Mouse (Mus musculus): ENCODE measurements around the gene Arhgef2. TPM values are rescaled to one million over a fixed set of nuclear protein-coding genes. Genes with fewer than 3 reads are reported as not detected.

The Arhgef2 gene
- polyA plus RNA-seq, 1 experiment, result 164 TPM

- no peak for TF ChIP-seq POLR2A (IDR thresholded peaks at IDR 0.05; ENCODE audit: control insufficient read depth, extremely low read depth, insufficient read depth, low read length, poor library complexity)
- TF ChIP-seq CTCF (IDR thresholded peaks at IDR 0.05; ENCODE audit: borderline replicate concordance, control insufficient read depth, extremely low read depth, insufficient read depth, low read length, poor library complexity), result no peak
- Histone ChIP-seq H3K4me1 (replicated peaks; ENCODE audit: control insufficient read depth, insufficient read depth, low read length) (no peaks in the 10 kb centered on the region), H3K27me3 (ENCODE audit: control insufficient read depth, insufficient read depth, low read length) (no peaks in the 10 kb centered on the region), H3K27ac (ENCODE audit: control insufficient read depth, insufficient read depth, low read length) (no peak overlapping the region), H3K36me3 (ENCODE audit: control insufficient read depth, insufficient read depth, low read length) (peaks cover 89% of the 10 kb centered on the region), H3K4me3 (ENCODE audit: control insufficient read depth, insufficient read depth, low read length) (no peak overlapping the region)
- DNase-seq, result peak; percentile 68
- 70% methylated on average over 1 of the region's 1 CpGs for WGBS
These were observed 34.9 kb downstream of the Arhgef2 start for GRCm38 (mm10) chr3:88640676-88641075.

GRCm38 (mm10) chr3:88643078-88643477 is 37.3 kb downstream of the Arhgef2 start:
- Histone ChIP-seq H3K27me3 (ENCODE audit: control insufficient read depth, insufficient read depth, low read length) (no peaks in the 10 kb centered on the region), H3K36me3 (ENCODE audit: control insufficient read depth, insufficient read depth, low read length) (peaks cover 89% of the 10 kb centered on the region), H3K4me1 (replicated peaks; ENCODE audit: control insufficient read depth, insufficient read depth, low read length) (no peaks in the 10 kb centered on the region), H3K27ac (ENCODE audit: control insufficient read depth, insufficient read depth, low read length) (no peak overlapping the region), H3K4me3 (ENCODE audit: control insufficient read depth, insufficient read depth, low read length) (no peak overlapping the region)
- no peak for TF ChIP-seq POLR2A (IDR thresholded peaks at IDR 0.05; ENCODE audit: control insufficient read depth, extremely low read depth, insufficient read depth, low read length, poor library complexity)
- no peak for TF ChIP-seq CTCF (IDR thresholded peaks at IDR 0.05; ENCODE audit: borderline replicate concordance, control insufficient read depth, extremely low read depth, insufficient read depth, low read length, poor library complexity)
- 94% methylated on average over 5 of the region's 5 CpGs for WGBS
- no peak for DNase-seq

DNA sequence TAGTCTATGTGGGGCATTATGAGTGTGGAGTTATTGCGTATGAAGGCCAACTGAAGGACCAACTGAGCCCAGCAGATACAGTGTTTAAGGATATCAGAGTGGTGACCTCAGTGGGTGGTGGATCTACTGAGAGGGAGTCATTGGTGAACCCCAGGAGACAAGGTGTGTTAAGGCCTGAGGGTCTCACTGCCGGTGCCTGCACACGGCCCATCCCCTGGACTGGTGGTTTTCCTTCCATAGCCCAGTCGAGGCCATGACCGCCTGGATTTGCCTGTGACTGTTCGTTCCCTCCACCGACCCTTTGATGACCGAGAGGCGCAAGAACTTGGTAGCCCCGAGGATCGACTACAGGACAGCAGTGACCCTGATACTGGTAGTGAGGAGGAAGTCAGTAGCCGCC is 40.2 kb downstream of the Arhgef2 start:
- 95% methylated on average over 12 of the region's 12 CpGs for WGBS
- peaks cover 66% of the 10 kb centered on the region for H3K36me3 ChIP-seq (ENCODE audit: control insufficient read depth, insufficient read depth, low read length)
- no peaks in the 10 kb centered on the region for H3K27me3 ChIP-seq (ENCODE audit: control insufficient read depth, insufficient read depth, low read length)
- H3K4me1 ChIP-seq (replicated peaks; ENCODE audit: control insufficient read depth, insufficient read depth, low read length), result no peaks in the 10 kb centered on the region
- DNase-seq, result no peak
- no peak overlapping the region for H3K27ac ChIP-seq (ENCODE audit: control insufficient read depth, insufficient read depth, low read length)
- H3K4me3 ChIP-seq (ENCODE audit: control insufficient read depth, insufficient read depth, low read length), result no peak overlapping the region
- TF ChIP-seq POLR2A (IDR thresholded peaks at IDR 0.05; ENCODE audit: control insufficient read depth, extremely low read depth, insufficient read depth, low read length, poor library complexity) (no peak), CTCF (IDR thresholded peaks at IDR 0.05; ENCODE audit: borderline replicate concordance, control insufficient read depth, extremely low read depth, insufficient read depth, low read length, poor library complexity) (no peak)

DNA sequence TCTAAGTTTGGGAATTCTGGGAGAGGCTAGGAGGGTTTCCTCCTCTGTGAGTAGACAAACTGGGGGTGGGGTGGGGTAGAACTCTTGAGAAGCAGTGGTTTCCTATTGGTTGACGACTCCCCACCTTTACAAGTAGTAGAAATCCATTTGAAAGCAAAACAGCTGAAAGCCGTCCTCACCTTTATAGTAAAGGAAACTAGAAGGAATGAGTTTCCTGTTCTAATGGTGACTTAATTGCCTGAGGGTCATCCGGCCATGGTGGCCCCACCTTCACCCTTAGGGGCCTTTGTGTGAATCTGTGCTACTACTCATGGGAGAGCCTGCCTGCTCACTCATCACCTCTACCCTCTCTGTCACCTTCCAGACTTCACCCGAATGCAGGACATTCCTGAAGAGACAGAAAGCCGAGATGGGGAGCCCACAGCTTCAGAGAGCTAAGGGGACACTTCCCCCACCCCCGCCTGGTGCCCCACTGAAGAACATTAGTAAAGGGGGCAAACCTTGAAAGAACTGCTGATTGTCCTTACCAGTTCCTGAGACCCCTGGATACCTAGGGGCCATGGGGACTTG is 40.7 kb downstream of the Arhgef2 start:
- 96% methylated on average over 6 of the region's 6 CpGs for WGBS
- Histone ChIP-seq H3K4me1 (replicated peaks; ENCODE audit: control insufficient read depth, insufficient read depth, low read length) (no peaks in the 10 kb centered on the region), H3K4me3 (ENCODE audit: control insufficient read depth, insufficient read depth, low read length) (no peak overlapping the region), H3K27me3 (ENCODE audit: control insufficient read depth, insufficient read depth, low read length) (no peaks in the 10 kb centered on the region), H3K36me3 (ENCODE audit: control insufficient read depth, insufficient read depth, low read length) (peaks cover 63% of the 10 kb centered on the region), H3K27ac (ENCODE audit: control insufficient read depth, insufficient read depth, low read length) (no peak overlapping the region)
- no peak for DNase-seq
- TF ChIP-seq CTCF (IDR thresholded peaks at IDR 0.05; ENCODE audit: borderline replicate concordance, control insufficient read depth, extremely low read depth, insufficient read depth, low read length, poor library complexity) (no peak), POLR2A (IDR thresholded peaks at IDR 0.05; ENCODE audit: control insufficient read depth, extremely low read depth, insufficient read depth, low read length, poor library complexity) (no peak)

DNA sequence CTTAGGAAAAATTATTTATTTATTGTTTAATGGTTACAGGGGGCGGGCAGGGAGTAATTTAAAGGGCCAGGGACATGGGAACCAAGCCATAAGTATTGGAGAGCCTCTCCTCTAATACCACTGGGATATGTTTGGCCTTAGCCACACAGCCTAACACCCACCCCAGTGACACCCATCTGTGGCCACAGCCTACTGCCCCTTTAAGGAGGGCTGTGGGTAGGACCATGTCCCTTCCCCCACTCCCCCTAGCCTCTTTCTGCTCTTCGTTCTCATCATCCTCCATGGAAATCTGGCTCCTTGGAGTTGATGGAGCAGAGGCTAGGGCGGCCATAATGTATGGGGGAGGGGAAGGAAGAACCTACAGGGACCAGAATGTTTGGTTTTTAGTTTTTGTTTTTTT is 41.3 kb downstream of the Arhgef2 start:
- H3K4me1 ChIP-seq (replicated peaks; ENCODE audit: control insufficient read depth, insufficient read depth, low read length), result no peaks in the 10 kb centered on the region
- no peak overlapping the region for H3K4me3 ChIP-seq (ENCODE audit: control insufficient read depth, insufficient read depth, low read length)
- H3K27me3 ChIP-seq (ENCODE audit: control insufficient read depth, insufficient read depth, low read length), result no peaks in the 10 kb centered on the region
- DNase-seq, result no peak
- WGBS, result 94% methylated on average over 3 of the region's 3 CpGs
- no peak overlapping the region for H3K27ac ChIP-seq (ENCODE audit: control insufficient read depth, insufficient read depth, low read length)
- no peak for TF ChIP-seq CTCF (IDR thresholded peaks at IDR 0.05; ENCODE audit: borderline replicate concordance, control insufficient read depth, extremely low read depth, insufficient read depth, low read length, poor library complexity)
- TF ChIP-seq POLR2A (IDR thresholded peaks at IDR 0.05; ENCODE audit: control insufficient read depth, extremely low read depth, insufficient read depth, low read length, poor library complexity), result no peak
- peaks cover 57% of the 10 kb centered on the region for H3K36me3 ChIP-seq (ENCODE audit: control insufficient read depth, insufficient read depth, low read length)

DNA sequence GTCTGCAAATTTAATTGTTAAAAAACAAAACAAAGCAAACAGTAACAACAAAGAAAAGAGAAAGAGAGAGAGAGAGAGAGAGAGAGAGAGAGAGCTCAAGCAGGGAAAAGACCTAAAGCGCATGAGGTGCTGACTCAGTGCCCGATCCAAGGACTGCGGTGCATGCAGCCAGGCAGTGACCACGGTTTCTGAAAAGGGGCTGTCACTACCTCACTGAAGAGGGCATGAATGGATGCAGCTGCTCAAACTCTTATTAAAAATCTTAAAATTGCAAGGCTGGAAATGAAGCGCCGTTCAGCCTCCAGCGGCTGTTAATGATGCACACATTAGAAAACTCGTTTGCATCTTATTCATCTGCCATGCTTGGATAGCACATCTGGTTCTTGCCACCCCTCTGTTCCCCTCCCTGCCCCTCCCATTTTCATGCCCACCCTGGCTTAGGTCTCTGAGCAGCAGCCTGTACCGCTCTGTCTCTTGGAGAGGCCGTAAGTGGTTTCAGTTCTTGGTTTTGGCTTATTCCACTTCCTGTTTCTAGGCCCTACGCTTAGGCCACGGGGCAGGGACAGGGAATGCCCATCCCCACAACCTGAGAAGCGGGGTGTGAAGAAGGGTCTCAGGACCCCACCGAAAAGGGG is 42.1 kb downstream of the Arhgef2 start:
- Histone ChIP-seq H3K4me3 (ENCODE audit: control insufficient read depth, insufficient read depth, low read length) (no peak overlapping the region), H3K4me1 (replicated peaks; ENCODE audit: control insufficient read depth, insufficient read depth, low read length) (no peaks in the 10 kb centered on the region), H3K27ac (ENCODE audit: control insufficient read depth, insufficient read depth, low read length) (no peak overlapping the region), H3K36me3 (ENCODE audit: control insufficient read depth, insufficient read depth, low read length) (peaks cover 49% of the 10 kb centered on the region), H3K27me3 (ENCODE audit: control insufficient read depth, insufficient read depth, low read length) (no peaks in the 10 kb centered on the region)
- TF ChIP-seq POLR2A (IDR thresholded peaks at IDR 0.05; ENCODE audit: control insufficient read depth, extremely low read depth, insufficient read depth, low read length, poor library complexity), result no peak
- TF ChIP-seq CTCF (IDR thresholded peaks at IDR 0.05; ENCODE audit: borderline replicate concordance, control insufficient read depth, extremely low read depth, insufficient read depth, low read length, poor library complexity), result no peak
- WGBS, result 78% methylated on average over 14 of the region's 14 CpGs
- no peak for DNase-seq
